Mouse (Mus musculus): ENCODE data around the gene Ms4a7.

- TF ChIP-seq USF1 (IDR thresholded peaks at IDR 0.05; ENCODE audit: low read depth, low read length) = no peak
- TF ChIP-seq EP300 (IDR thresholded peaks at IDR 0.05; ENCODE audit: low read length) = no peak
- TF ChIP-seq HCFC1 (IDR thresholded peaks at IDR 0.05; ENCODE audit: low read depth, low read length) = no peak
- TF ChIP-seq CTCF (conservative IDR thresholded peaks at IDR 0.05 in 1 of 2, IDR thresholded peaks at IDR 0.05 in 1 of 2; ENCODE audit: low read depth in 2 of 2, low read length in 2 of 2) = no peak
- no peak for TF ChIP-seq POLR2A (IDR thresholded peaks at IDR 0.05; ENCODE audit: low read depth, low read length)
Measured at GRCm38 (mm10) chr19:11308888-11309287, 27.1 kb downstream of the Ms4a7 start.
